Mouse (Mus musculus): ENCODE results near the gene Abl1.

Gene Abl1

GRCm38 (mm10) chr2:31690063-31690462, 1.9 kb downstream of the Abl1 start:
- DNase-seq: no peak

- no peak for DNase-seq
These were observed 10.0 kb downstream of the Abl1 start for GRCm38 (mm10) chr2:31698209-31698608.

GRCm38 (mm10) chr2:31700545-31701446, 12.6 kb downstream of the Abl1 start:
- no peak for DNase-seq

- DNase-seq: no peak
These were observed 15.1 kb downstream of the Abl1 start for GRCm38 (mm10) chr2:31703226-31703625.

GRCm38 (mm10) chr2:31705914-31706313, 17.7 kb downstream of the Abl1 start:
- no peak for DNase-seq

- DNase-seq: no peak
These were observed 18.4 kb downstream of the Abl1 start for GRCm38 (mm10) chr2:31706531-31706930.

- no peak for DNase-seq
These were observed 24.5 kb downstream of the Abl1 start for GRCm38 (mm10) chr2:31712716-31713115.

- DNase-seq: no peak
These were observed 25.6 kb downstream of the Abl1 start for GRCm38 (mm10) chr2:31713813-31714212.

GRCm38 (mm10) chr2:31714780-31715179, 26.6 kb downstream of the Abl1 start:
- DNase-seq: no peak

- DNase-seq: no peak
These were observed 27.8 kb downstream of the Abl1 start for GRCm38 (mm10) chr2:31715985-31716384.

- DNase-seq: no peak
These were observed 31.2 kb downstream of the Abl1 start for GRCm38 (mm10) chr2:31719202-31719880.

- DNase-seq: no peak
These were observed 31.8 kb downstream of the Abl1 start for GRCm38 (mm10) chr2:31719944-31720343.

GRCm38 (mm10) chr2:31720783-31721182, 32.6 kb downstream of the Abl1 start:
- no peak for DNase-seq

GRCm38 (mm10) chr2:31724730-31725490, 36.7 kb downstream of the Abl1 start:
- no peak for DNase-seq

- DNase-seq: no peak
These were observed 39.6 kb downstream of the Abl1 start for GRCm38 (mm10) chr2:31727576-31728277.

GRCm38 (mm10) chr2:31730640-31731039, 42.5 kb downstream of the Abl1 start:
- DNase-seq: no peak

GRCm38 (mm10) chr2:31732497-31732896, 44.3 kb downstream of the Abl1 start:
- DNase-seq: no peak

GRCm38 (mm10) chr2:31733558-31733957, 45.4 kb downstream of the Abl1 start:
- no peak for DNase-seq

GRCm38 (mm10) chr2:31739041-31739440, 50.9 kb downstream of the Abl1 start:
- DNase-seq: no peak

- peak in 1 of 2 experiments; percentile 39 for DNase-seq
These were observed 53.6 kb downstream of the Abl1 start for GRCm38 (mm10) chr2:31741728-31742127.

GRCm38 (mm10) chr2:31742134-31742533, 54.0 kb downstream of the Abl1 start:
- DNase-seq: no peak

- DNase-seq: no peak
These were observed 57.6 kb downstream of the Abl1 start for GRCm38 (mm10) chr2:31745741-31746243.
